Mouse (Mus musculus): ENCODE measurements at regions not wholly inside any gene's neighbourhood (a gene's known extent, or its start where the extent isn't known, plus 50 kb on each side); places are given as distances from the start of the nearest gene placed in this dataset.

DNA sequence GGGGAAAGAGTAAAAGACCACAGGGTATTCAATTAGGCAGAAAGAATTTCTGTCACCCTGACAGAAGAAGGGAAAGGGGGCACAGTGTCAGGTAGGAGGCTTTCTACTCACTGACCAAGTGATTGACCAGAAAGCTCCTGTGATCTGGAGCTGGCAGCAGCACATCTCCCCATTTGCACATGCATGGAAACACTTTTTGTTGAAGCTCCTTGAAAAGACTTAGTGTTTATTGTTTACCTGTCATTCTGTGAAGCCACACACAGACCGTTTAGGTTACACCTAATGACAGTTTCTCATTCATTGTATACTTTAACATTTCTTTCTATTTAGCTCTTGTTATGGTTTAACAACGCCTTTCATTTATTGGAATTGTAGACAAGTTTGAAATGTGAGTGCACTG is 458.9 kb downstream of the Tmem161b start:
- TF ChIP-seq EP300 (IDR thresholded peaks at IDR 0.05; ENCODE audit: insufficient read depth, low read depth, low read length) = no peak
- no peak for TF ChIP-seq POLR2A (IDR thresholded peaks at IDR 0.05; ENCODE audit: insufficient read depth, low read depth, low read length)
- no peak for TF ChIP-seq CTCF (IDR thresholded peaks at IDR 0.05)
